In the genomic region with DNA sequence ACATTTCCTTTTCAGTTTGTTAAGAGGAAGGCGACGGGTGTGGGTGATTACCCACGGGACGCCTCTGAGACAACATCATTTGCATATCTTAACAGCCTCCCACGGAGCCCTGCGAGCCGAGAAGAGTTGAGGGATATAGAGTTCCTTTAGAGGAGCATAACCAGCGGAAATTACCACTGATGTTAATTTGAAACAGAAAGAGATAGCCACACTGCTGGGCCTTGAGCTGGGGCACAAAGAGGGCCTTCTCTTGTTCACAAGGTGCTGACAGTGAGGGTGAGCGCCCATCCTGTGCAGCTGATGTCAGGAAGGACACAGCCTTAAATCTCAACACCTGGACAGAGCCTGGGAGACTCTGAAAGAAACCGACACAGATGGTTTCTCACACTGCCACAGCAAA, we compare ENCODE assay signal across 9 mouse cellular contexts.
DNase-seq lines count a peak whose midpoint lies in the region; ATAC-seq and TF ChIP-seq lines count a peak whose summit lies in the region.
"Had no signal": no experiment of that assay in that cellular context is flagged by ENCODE, and none has a peak within 500 bp of the region (broad histone marks: within the 10 kb centered on the region; RNA-seq: fewer than 3 reads in every experiment).

No protein-coding gene starts in this region.

- DNase-seq in ES-CJ7 (ENCODE audit: low read depth, low spot score), result peak; percentile 24
- peak; percentile 47 to 56 for DNase-seq in left cerebral cortex, adult 2 months (ENCODE audit: extremely low spot score in 1 of 2, low spot score in 2 of 2)
- DNase-seq in testis, postnatal 14 days (ENCODE audit: low spot score), result no peak
- DNase-seq in adrenal gland, adult 2 months, result no peak
- DNase-seq in urinary bladder, adult 18-20 months (ENCODE audit: low spot score in 2 of 2), result no peak

- no peak for ATAC-seq in embryonic facial prominence, embryonic 12.5 days (ENCODE audit: insufficient number of reproducible peaks, insufficient read depth, low FRiP score, low TSS enrichment)
- no peak; the same call in 1 of the 2 replicates for ATAC-seq in heart, embryonic 14.5 days (ENCODE audit: insufficient number of reproducible peaks, insufficient read depth, low FRiP score, low read depth)
- ATAC-seq in neutrophil, adult 5-6 weeks (ENCODE audit: extremely low read depth, insufficient number of reproducible peaks, low FRiP score, poor library complexity, severe bottlenecking), result peak; percentile 95

- no peak overlapping the region for H3K27ac ChIP-seq in embryonic facial prominence, embryonic 12.5 days
- no peak overlapping the region for H3K27ac ChIP-seq in heart, embryonic 14.5 days (replicated peaks in 1 of 2; ENCODE audit: control insufficient read depth in 1 of 2, insufficient read depth in 1 of 2, low read depth in 2 of 2, low read length in 2 of 2)
- H3K27ac ChIP-seq in left cerebral cortex, adult 2 months, result no peak overlapping the region; the same call in 1 of the 2 replicates
- H3K27ac ChIP-seq: lung, embryonic 15.5 days had no signal

- peaks cover 15% of the 10 kb centered on the region for H3K4me1 ChIP-seq in embryonic facial prominence, embryonic 12.5 days
- H3K4me1 ChIP-seq in heart, embryonic 14.5 days (ENCODE audit: control insufficient read depth in 2 of 2, insufficient read depth in 2 of 2, low read length in 2 of 2), result peaks cover 0 to 4% of the 10 kb centered on the region in 2 experiments; a peak in 1 of 4 replicates
- H3K4me1 ChIP-seq: lung, embryonic 15.5 days had no signal

- no peak overlapping the region for H3K9ac ChIP-seq in embryonic facial prominence, embryonic 12.5 days
- no peak overlapping the region for H3K9ac ChIP-seq in heart, embryonic 14.5 days (ENCODE audit: low read length)
- H3K9ac ChIP-seq: lung, embryonic 15.5 days had no signal

- intact Hi-C loops in left cerebral cortex, adult 2 months (cut with DNase I), result no loop called here

- no peaks in the 10 kb centered on the region for H3K36me3 ChIP-seq in embryonic facial prominence, embryonic 12.5 days
- H3K36me3 ChIP-seq in heart, embryonic 14.5 days (ENCODE audit: control insufficient read depth, insufficient read depth, low read length), result no peaks in the 10 kb centered on the region
- H3K36me3 ChIP-seq: lung, embryonic 15.5 days had no signal

- WGBS in embryonic facial prominence, embryonic 12.5 days, result 4% methylated on average over 10 of the region's 10 CpGs
- WGBS in heart, embryonic 14.5 days, result 5% methylated on average over 10 of the region's 10 CpGs

- H3K27me3 ChIP-seq in embryonic facial prominence, embryonic 12.5 days, result no peaks in the 10 kb centered on the region
- H3K27me3 ChIP-seq in heart, embryonic 14.5 days (ENCODE audit: control insufficient read depth, insufficient read depth, low read length), result no peaks in the 10 kb centered on the region
- H3K27me3 ChIP-seq: lung, embryonic 15.5 days had no signal

- H3K4me2 ChIP-seq in embryonic facial prominence, embryonic 12.5 days (replicated peaks), result peak overlapping the region; percentile 33
- peak overlapping the region; percentile 24 for H3K4me2 ChIP-seq in heart, embryonic 14.5 days (ENCODE audit: low read length)
- H3K4me2 ChIP-seq: lung, embryonic 15.5 days had no signal

- H3K9me3 ChIP-seq in embryonic facial prominence, embryonic 12.5 days, result no peaks in the 10 kb centered on the region
- H3K9me3 ChIP-seq in heart, embryonic 14.5 days (ENCODE audit: control insufficient read depth, low read length), result no peaks in the 10 kb centered on the region
- H3K9me3 ChIP-seq: lung, embryonic 15.5 days had no signal

- no peak for TF ChIP-seq CTCF in left cerebral cortex, adult 2 months (IDR thresholded peaks at IDR 0.05)

- no peak overlapping the region for H3K4me3 ChIP-seq in embryonic facial prominence, embryonic 12.5 days
- no peak overlapping the region for H3K4me3 ChIP-seq in heart, embryonic 14.5 days (ENCODE audit: control insufficient read depth in 1 of 2, insufficient read depth in 1 of 2, low read depth in 1 of 2, low read length in 2 of 2)
- H3K4me3 ChIP-seq in left cerebral cortex, adult 2 months, result no peak overlapping the region
- H3K4me3 ChIP-seq: lung, embryonic 15.5 days had no signal

Comparison
In these comparisons a context has a peak if more than half of its experiments do, and no peak if none do; other contexts are left out.
1. DNase-seq: peak in ES-CJ7 (single experiment) and left cerebral cortex, adult 2 months (2 of 2); none in testis, postnatal 14 days (single experiment), adrenal gland, adult 2 months (single experiment) and urinary bladder, adult 18-20 months (0 of 2).